Mouse (Mus musculus) thymus, adult 18-20 months (tissue): ENCODE measurements around the gene Nr1h4.

Experiments
- DNase-seq, 2 experiments: peaks; one replicate each; pipeline ENCODE4 v3.0.0; 2022; ENCODE audit warnings: mixed read lengths in 2 of 2

The Nr1h4 gene

DNA sequence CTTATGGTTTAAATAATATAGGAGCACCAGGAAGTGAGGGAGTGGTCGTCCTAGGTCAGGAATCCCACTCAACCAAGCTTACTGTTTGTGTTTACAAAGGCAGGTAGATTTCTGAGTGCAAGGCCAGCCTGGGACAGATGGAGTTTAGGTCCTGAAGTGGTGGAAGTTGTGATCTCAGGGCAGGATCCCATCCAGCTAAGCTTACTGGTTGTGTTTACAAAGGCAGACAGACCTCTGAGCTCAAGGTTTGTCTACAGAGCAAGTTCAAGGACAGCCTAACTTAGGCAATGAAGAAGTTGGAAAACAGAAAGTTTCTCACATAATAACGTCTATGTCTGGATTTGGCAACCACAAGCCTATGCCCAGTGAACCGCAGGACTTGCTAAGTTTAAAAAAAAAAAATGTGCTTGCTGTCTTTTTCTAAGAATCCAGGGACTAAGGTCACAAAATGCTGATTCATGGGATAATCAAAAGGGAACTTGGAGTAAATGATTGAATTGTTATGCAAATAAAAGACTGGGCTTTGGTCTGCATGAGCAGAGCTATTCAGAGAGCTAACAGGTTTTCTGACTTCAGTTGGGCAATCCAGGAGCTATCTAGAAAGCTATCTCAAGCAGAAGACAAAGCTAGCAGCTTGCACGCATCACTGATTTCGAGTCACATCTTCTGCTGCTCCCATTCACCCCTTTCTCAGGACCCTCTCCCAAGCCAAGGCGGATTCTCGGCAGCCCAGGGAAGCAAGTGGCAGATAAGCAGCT lies 62.6 kb downstream of the Nr1h4 start:
- DNase-seq = no peak

- DNase-seq = no peak
These were observed 68.5 kb downstream of the Nr1h4 start for GRCm38 (mm10) chr10:89464760-89465405.

DNA sequence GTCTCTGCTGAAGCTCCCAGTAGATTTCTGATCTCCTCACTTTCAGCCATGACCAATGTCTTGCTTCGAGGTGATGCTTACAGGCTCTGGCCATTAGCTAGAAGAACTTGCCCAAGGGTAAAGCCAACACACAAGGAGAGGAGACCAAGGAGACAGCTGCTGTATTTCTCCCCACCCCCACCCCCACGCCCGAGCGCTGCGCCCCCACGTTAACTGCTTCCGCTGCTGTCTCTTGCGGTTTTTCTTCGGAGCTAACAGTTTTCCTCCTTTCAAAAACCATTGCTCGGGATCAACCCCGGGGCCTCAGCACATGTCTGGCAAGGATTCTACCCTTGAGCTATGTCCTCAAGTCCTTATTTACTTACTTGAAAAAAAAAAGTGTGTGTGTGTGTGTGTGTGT lies 70.5 kb downstream of the Nr1h4 start:
- no peak for DNase-seq

DNA sequence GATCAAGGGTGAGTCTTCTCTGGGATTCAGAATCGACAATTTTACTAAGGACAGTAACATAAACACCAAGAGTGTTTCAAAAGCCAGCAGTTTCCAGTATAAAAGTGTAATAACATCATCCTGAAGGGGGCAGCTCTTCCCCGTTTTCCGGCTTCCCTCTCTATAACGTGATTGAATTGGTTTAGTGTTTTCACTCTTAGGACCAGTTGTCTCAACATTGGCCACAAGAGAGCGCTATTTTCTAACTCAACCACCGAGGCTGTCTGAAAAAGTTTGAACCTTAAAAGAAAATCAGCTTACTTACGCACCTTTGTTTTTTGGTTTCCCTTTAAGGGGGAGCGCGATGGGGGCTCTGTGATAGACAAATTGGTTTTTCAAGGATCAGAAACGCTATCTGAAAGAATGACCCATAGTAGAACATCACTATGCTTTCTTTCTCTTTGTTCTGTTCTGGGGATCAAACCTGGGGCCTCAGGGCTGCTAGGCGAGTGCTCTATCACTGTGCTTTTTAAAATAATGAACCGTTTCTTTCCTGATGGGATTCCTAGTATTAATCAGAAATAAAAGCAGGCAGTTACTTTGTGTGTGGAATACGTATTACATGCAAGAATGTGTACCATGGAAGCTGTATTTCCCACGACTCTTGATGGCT lies 71.4 kb downstream of the Nr1h4 start:
- peak; percentile 31 to 70 for DNase-seq

- DNase-seq = no peak
These were observed 72.4 kb downstream of the Nr1h4 start for GRCm38 (mm10) chr10:89460972-89461371.

DNA sequence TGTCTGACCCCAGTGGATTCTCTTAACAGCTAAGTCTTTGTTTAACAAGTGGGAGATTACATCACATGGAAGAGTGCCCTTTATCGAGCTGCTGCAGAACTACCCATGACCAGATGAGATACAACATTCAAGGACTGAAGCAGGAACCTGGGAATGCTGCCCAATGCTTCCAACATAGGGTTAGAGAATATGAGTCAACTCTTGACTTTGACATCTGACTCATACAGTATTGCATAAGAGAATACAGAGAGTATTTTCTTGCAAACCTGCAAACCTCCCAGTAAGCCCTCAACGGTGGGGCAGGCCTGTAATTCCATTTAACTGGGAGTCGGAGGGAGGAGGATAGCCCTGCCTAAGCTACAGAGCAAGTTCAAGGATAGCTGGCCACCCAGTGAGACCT lies 74.6 kb downstream of the Nr1h4 start:
- DNase-seq = no peak

GRCm38 (mm10) chr10:89453794-89454193 lies 79.6 kb downstream of the Nr1h4 start:
- no peak for DNase-seq

- no peak for DNase-seq
These were observed 80.2 kb downstream of the Nr1h4 start for GRCm38 (mm10) chr10:89453068-89453641.

- no peak for DNase-seq
These were observed 83.0 kb downstream of the Nr1h4 start for GRCm38 (mm10) chr10:89450411-89450810.

DNA sequence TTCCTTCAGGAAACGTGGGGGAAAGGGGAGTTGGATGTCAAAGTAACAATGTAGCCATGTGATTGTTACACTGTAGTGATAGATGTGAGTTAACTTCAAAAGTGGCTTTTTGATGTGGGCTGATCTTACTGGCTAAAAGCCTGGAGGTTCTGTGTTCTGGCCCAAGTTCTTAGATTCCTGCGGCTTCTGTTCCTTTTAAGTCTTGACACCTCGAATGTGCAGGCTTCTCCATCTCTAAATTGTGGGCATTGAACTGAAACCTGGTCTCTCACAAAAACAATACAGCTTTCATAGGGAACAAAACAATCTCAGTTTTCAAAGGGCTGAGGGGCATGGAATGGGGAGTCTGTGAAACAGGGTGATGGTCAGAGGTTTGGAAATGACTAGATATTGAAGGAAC lies 89.0 kb downstream of the Nr1h4 start:
- DNase-seq = no peak

DNA sequence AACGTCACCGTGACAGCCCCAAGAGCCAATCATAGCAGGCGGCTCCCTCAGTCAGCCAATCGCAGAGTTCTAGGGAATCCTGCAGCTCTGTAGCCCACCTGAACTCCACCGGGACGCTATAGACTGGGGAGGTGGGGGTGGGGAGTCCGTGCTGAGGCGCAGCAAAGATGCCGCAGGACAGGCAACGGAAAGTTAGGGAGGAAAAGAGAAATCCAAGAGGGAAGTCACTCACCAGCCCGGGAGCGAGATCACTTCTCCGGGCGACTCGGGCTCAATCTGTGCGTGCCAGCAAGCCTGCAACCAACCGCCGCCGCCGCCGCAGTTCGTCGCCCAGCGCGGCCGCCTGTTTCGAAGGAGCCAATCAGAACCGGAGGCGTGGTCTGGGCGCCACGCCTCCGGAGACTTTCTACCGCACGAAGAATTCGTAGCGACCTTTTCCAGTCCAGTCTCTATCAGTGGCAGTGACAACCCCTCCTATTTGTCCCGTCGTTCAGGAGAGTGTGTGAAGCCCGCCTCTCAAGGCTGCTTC lies 89.7 kb downstream of the Nr1h4 start, which contains the start of gene Gas2l3:
Gene Gas2l3 (minus strand): TSS at position 345 of the 529 bp plus-strand sequence.
- peak; percentile 72 to 73 for DNase-seq

- no peak for DNase-seq
These were observed 90.2 kb downstream of the Nr1h4 start for GRCm38 (mm10) chr10:89443115-89443622.

DNA sequence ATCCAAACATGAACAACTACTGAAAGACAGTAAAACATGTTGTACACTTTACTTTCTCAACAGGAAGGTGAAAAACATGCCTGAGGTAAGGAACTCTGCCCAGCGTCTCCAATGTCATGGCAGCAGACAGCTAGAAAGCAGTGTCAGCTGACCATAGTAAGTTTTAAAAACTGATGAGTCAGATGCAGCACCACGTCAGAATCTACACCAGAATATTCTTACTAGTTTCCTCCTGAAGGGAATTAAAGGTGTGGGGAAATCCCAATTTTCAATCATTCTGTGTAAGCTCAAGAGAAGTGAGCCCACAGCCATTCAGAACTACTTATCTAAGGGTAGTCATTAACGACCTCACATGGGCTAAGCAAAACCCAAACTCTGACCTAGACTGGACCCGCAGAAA lies 90.7 kb downstream of the Nr1h4 start:
- DNase-seq = no peak

GRCm38 (mm10) chr10:89441961-89442360 lies 91.4 kb downstream of the Nr1h4 start:
- DNase-seq = no peak

DNA sequence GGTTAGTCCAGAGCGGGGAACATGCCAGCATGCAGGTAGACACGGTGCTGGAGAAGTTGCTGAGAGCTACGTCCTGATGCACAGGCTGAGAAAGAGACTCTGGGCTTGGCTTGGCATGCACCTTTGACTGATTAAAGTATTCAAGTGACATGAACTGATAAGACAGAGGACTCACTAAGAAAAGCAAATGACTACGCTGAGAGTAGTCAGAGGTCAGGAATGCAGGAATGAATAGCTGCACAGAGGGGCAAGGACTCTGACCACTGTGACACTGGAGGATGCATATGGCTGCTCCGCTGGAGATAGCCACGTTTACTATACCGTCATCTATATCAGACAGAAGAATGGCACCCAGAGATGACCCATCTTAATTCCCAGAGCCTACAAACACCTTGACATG lies 94.0 kb downstream of the Nr1h4 start:
- DNase-seq = no peak

GRCm38 (mm10) chr10:89437996-89438395 lies 95.4 kb downstream of the Nr1h4 start:
- no peak for DNase-seq

DNA sequence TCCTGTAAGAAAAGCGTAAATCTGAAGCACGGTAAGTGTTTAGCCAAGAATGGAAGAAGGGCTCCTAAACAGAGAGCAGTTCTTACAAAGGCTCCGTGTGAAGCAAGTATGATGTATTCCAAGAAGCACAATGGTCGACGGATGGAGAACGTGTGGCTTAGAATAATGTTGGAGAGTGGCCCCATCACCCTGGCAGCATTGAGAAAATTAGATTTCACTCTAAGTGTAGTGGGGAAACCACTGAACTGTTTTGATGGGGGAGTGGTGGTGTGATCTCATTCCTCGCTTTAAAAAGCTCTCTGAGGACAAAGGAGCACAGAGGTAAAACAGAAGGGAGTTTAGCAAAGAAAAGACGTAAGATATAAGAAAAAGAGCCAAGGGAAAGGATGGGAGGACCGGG lies 95.9 kb downstream of the Nr1h4 start:
- no peak for DNase-seq

GRCm38 (mm10) chr10:89435920-89436319 lies 97.5 kb downstream of the Nr1h4 start:
- no peak for DNase-seq

DNA sequence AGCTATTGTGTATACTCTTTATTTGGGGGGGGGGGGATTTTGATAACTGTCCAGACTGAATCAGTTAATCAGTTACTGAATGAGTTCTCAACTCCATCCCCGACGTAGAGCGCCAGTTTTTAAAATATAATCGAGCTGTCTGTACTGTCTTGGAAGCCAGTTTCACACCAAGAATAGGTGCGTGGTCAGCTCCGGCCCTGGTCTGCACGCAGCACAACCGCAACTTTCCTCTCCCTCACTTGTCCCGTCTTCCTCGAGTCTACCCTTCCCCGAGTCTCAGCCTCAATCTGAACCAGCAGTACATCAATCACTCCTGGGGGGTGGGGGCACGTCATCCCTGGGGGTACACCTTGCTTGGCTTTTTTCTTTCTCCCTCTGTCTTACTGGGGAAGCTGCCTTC lies 98.0 kb downstream of the Nr1h4 start:
- no peak for DNase-seq

GRCm38 (mm10) chr10:89434509-89435210 lies 98.7 kb downstream of the Nr1h4 start:
- DNase-seq = no peak

- no peak for DNase-seq
These were observed 100.6 kb downstream of the Nr1h4 start for GRCm38 (mm10) chr10:89432743-89433142.

GRCm38 (mm10) chr10:89430751-89431150 lies 102.6 kb downstream of the Nr1h4 start:
- no peak for DNase-seq
